In the genomic region with DNA sequence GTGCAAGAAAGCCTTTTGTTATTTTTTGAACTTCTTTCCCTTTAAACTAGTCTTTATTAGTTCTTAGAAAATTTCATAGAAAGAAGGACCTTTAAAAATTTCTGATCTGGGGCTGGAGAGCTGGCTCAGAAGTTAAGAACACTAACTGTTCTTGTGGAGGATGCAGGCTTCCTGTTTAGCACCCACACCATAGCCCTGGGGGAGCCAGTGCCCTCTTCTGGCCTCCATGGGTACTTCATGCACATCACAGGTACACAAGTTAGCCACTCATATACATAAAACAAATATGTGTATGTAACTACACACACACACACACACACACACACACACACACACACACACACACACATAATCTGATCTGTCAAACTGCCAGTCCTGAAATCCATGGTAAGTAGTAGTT, we compare ENCODE assay signal across 8 mouse cellular contexts. TPM values are rescaled to one million over a fixed set of nuclear protein-coding genes. Genes with fewer than 3 reads are reported as not detected.
DNase-seq lines count a peak whose midpoint lies in the region; ATAC-seq and TF ChIP-seq lines count a peak whose summit lies in the region.

No protein-coding gene starts in this region.

- no peaks in the 10 kb centered on the region for H3K27me3 ChIP-seq in kidney, adult 2 months (replicated peaks; ENCODE audit: control insufficient read depth, insufficient read depth, low read length)
- H3K27me3 ChIP-seq in kidney, embryonic 16.5 days (ENCODE audit: insufficient read depth, low read length), result no peaks in the 10 kb centered on the region
- no peaks in the 10 kb centered on the region for H3K27me3 ChIP-seq in CH12.LX (replicated peaks)
- no peaks in the 10 kb centered on the region for H3K27me3 ChIP-seq in lung, embryonic 14.5 days (ENCODE audit: insufficient read depth, low read length)
- H3K27me3 ChIP-seq in thymus, adult 2 months (ENCODE audit: control insufficient read depth, insufficient read depth, low read length), result no peaks in the 10 kb centered on the region

- TF ChIP-seq RAD21 in CH12.LX (IDR thresholded peaks at IDR 0.05; ENCODE audit: low read depth, low read length), result peak; percentile 62

- no peak for TF ChIP-seq EP300 in CH12.LX (IDR thresholded peaks at IDR 0.05; ENCODE audit: low read length)

- dilution Hi-C loops in CH12.LX (cut with MboI; ENCODE audit: extremely low pct_ligation_motif_present, extremely low pct_unique_long_range_greater_than_20kb, low sequenced_read_pairs), result no loop called here

- H3K4me2 ChIP-seq in kidney, embryonic 16.5 days (replicated peaks; ENCODE audit: low read depth, low read length), result no peak overlapping the region
- H3K4me2 ChIP-seq in CH12.LX (ENCODE audit: insufficient read depth, low read depth, poor library complexity, severe bottlenecking), result no peak overlapping the region
- no peak overlapping the region for H3K4me2 ChIP-seq in lung, embryonic 14.5 days

- no peaks in the 10 kb centered on the region for H3K79me2 ChIP-seq in CH12.LX (replicated peaks; ENCODE audit: control insufficient read depth, extremely low read depth, insufficient read depth, poor library complexity, severe bottlenecking)

- TF ChIP-seq CTCF in kidney, adult 2 months (conservative IDR thresholded peaks at IDR 0.05; ENCODE audit: insufficient read depth, insufficient read length, low read depth, low read length), result peak; percentile 73
- TF ChIP-seq CTCF in CH12.LX (conservative IDR thresholded peaks at IDR 0.05 in 1 of 2, IDR thresholded peaks at IDR 0.05 in 1 of 2; ENCODE audit: low read depth in 2 of 2, low read length in 2 of 2), result peak; percentile 54 to 79
- TF ChIP-seq CTCF in lung, embryonic 14.5 days (IDR thresholded peaks at IDR 0.05; ENCODE audit: low read depth), result peak; percentile 66
- no peak for TF ChIP-seq CTCF in thymus, adult 2 months (IDR thresholded peaks at IDR 0.05; ENCODE audit: borderline replicate concordance, control insufficient read depth, extremely low read depth, insufficient read depth, low read length, poor library complexity)

- no peak overlapping the region for H3K27ac ChIP-seq in kidney, adult 2 months (ENCODE audit: insufficient read depth, low read depth, low read length)
- no peak overlapping the region for H3K27ac ChIP-seq in kidney, embryonic 16.5 days (ENCODE audit: low read length)
- no peak overlapping the region for H3K27ac ChIP-seq in CH12.LX (ENCODE audit: insufficient read depth, low read depth)
- H3K27ac ChIP-seq in lung, embryonic 14.5 days (ENCODE audit: low read depth), result no peak overlapping the region
- no peak overlapping the region for H3K27ac ChIP-seq in thymus, adult 2 months (ENCODE audit: control insufficient read depth, insufficient read depth, low read length)

- no peaks in the 10 kb centered on the region for H3K4me1 ChIP-seq in kidney, adult 2 months (ENCODE audit: control insufficient read depth, insufficient read depth, low read length)
- no peaks in the 10 kb centered on the region for H3K4me1 ChIP-seq in kidney, embryonic 16.5 days (ENCODE audit: insufficient read depth, low read length)
- H3K4me1 ChIP-seq in CH12.LX (ENCODE audit: control insufficient read depth in 1 of 2, insufficient read depth in 2 of 2), result peaks cover 0 to 6% of the 10 kb centered on the region in 2 experiments; a peak in 1 of 4 replicates
- H3K4me1 ChIP-seq in lung, embryonic 14.5 days (ENCODE audit: insufficient read depth), result no peaks in the 10 kb centered on the region
- H3K4me1 ChIP-seq in thymus, adult 2 months (replicated peaks; ENCODE audit: control insufficient read depth, insufficient read depth, low read length), result no peaks in the 10 kb centered on the region

- in situ Hi-C loops in CH12.LX (cut with MboI; ENCODE audit: low pct_ligation_motif_present, low pct_unique_long_range_greater_than_20kb, low sequenced_read_pairs), result no loop called here

- no peak overlapping the region for H3K9ac ChIP-seq in kidney, embryonic 16.5 days (replicated peaks; ENCODE audit: low read length)
- no peak overlapping the region for H3K9ac ChIP-seq in CH12.LX (ENCODE audit: insufficient read depth, low read depth)
- H3K9ac ChIP-seq in lung, embryonic 14.5 days, result no peak overlapping the region

- H3K4me3 ChIP-seq in kidney, adult 2 months (ENCODE audit: insufficient read depth, low read depth, low read length), result no peak overlapping the region
- no peak overlapping the region for H3K4me3 ChIP-seq in kidney, embryonic 16.5 days (ENCODE audit: low read length)
- no peak overlapping the region for H3K4me3 ChIP-seq in CH12.LX (replicated peaks in 1 of 3; ENCODE audit: low read depth in 2 of 3, low read length in 2 of 3, poor library complexity in 1 of 3)
- H3K4me3 ChIP-seq in lung, embryonic 14.5 days (ENCODE audit: low read depth, low read length), result no peak overlapping the region
- no peak overlapping the region for H3K4me3 ChIP-seq in thymus, adult 2 months (ENCODE audit: control insufficient read depth, insufficient read depth, low read length)

- H3K9me3 ChIP-seq in kidney, embryonic 16.5 days (ENCODE audit: low read length), result no peaks in the 10 kb centered on the region
- H3K9me3 ChIP-seq in CH12.LX (replicated peaks; ENCODE audit: low read length), result no peaks in the 10 kb centered on the region
- no peaks in the 10 kb centered on the region for H3K9me3 ChIP-seq in lung, embryonic 14.5 days (ENCODE audit: low read depth, low read length)

- H3K36me3 ChIP-seq in kidney, adult 2 months (ENCODE audit: control insufficient read depth, insufficient read depth, low read length), result no peaks in the 10 kb centered on the region
- peaks cover 5% of the 10 kb centered on the region for H3K36me3 ChIP-seq in kidney, embryonic 16.5 days (ENCODE audit: insufficient read depth, low read length)
- peaks cover 7 to 28% of the 10 kb centered on the region in 2 experiments for H3K36me3 ChIP-seq in CH12.LX (replicated peaks in 1 of 2; ENCODE audit: control insufficient read depth in 1 of 2, insufficient read depth in 1 of 2, low read length in 1 of 2)
- H3K36me3 ChIP-seq in lung, embryonic 14.5 days (ENCODE audit: insufficient read depth), result peaks cover 6% of the 10 kb centered on the region; the same call in 1 of the 2 replicates
- H3K36me3 ChIP-seq in thymus, adult 2 months (ENCODE audit: control insufficient read depth, insufficient read depth, low read length), result peaks cover 10% of the 10 kb centered on the region

- peak; percentile 62 for DNase-seq in kidney, adult 2 months
- DNase-seq in CH12.LX (ENCODE audit: extremely low read depth), result peak; percentile 58
- peak; percentile 30 to 53 for DNase-seq in adrenal gland, adult 18-20 months (ENCODE audit: low spot score in 2 of 2)
- DNase-seq in gastrocnemius, postnatal 10 days, result peak; percentile 55
- DNase-seq in lung, embryonic 14.5 days, result peak; percentile 50
- peak; percentile 76 for DNase-seq in thymus, adult 2 months
- no peak for DNase-seq in ovary, adult 18-20 months (ENCODE audit: low spot score)

- TF ChIP-seq POLR2A in kidney, adult 2 months (IDR thresholded peaks at IDR 0.05; ENCODE audit: low read depth, low read length), result no peak
- TF ChIP-seq POLR2A in CH12.LX (IDR thresholded peaks at IDR 0.05; ENCODE audit: low read depth, low read length), result no peak
- TF ChIP-seq POLR2A in thymus, adult 2 months (IDR thresholded peaks at IDR 0.05; ENCODE audit: control insufficient read depth, extremely low read depth, insufficient read depth, low read length, poor library complexity), result no peak

- no peak for ATAC-seq in kidney, embryonic 16.5 days (ENCODE audit: low FRiP score, low TSS enrichment)
- no peak for ATAC-seq in lung, embryonic 14.5 days (ENCODE audit: insufficient read depth)

TF ChIP-seq in CH12.LX, 34 proteins besides CTCF, POLR2A, EP300 and RAD21:
- TF ChIP-seq ELF1 (IDR thresholded peaks at IDR 0.05; ENCODE audit: low read depth, low read length) (peak; percentile 43; the same call in 1 of the 2 replicates), SMC3 (IDR thresholded peaks at IDR 0.05; ENCODE audit: low read depth, low read length) (peak; percentile 83), HCFC1 (IDR thresholded peaks at IDR 0.05; ENCODE audit: low read depth, low read length) (no peak), ZKSCAN1 (IDR thresholded peaks at IDR 0.05; ENCODE audit: borderline replicate concordance, low read depth, low read length) (no peak)

RNA-seq across cellular contexts. Expression of gene Syt16, which starts 7.9 kb away (rescaled TPM):
- polyA plus RNA-seq in kidney, adult 2 months (2012; rRNA removed), result 0.02 and 0.04 TPM in 2 replicates
- 1.1 and 1.4 TPM in 2 replicates for polyA plus RNA-seq in kidney, embryonic 16.5 days (2015; fragmentation: Nextera tagmentation; extraction: Ambion mirVana)
- total RNA-seq in CH12.LX (2012; rRNA removed), result not detected in 2 replicates
- 0.05 TPM in 2 replicates for total RNA-seq in CH12.LX (2014; rRNA removed)
- not detected in 2 replicates for polyA plus RNA-seq in CH12.LX (2012; ENCODE audit: insufficient read length, low read depth)
- total RNA-seq in adrenal gland, adult 18-20 months (2021), result under 1 TPM; 0.30 to 0.32 TPM
- total RNA-seq in gastrocnemius, postnatal 10 days (2021), result under 1 TPM; 0.09 to 0.16 TPM
- 0.42 and 1.6 TPM in 2 replicates for polyA plus RNA-seq in lung, embryonic 14.5 days (2014; fragmentation: Nextera tagmentation; extraction: Ambion mirVana)
- 0.06 TPM in 1 of 2 replicates, not detected in the other for polyA plus RNA-seq in thymus, adult 2 months (2012; rRNA removed)

RNA-seq across cellular contexts. Expression of gene Snapc1, which starts 25.3 kb away (rescaled TPM):
- polyA plus RNA-seq in kidney, adult 2 months (2012; rRNA removed), result 8.2 and 9.2 TPM in 2 replicates
- polyA plus RNA-seq in kidney, embryonic 16.5 days (2015; fragmentation: Nextera tagmentation; extraction: Ambion mirVana), result 22.3 and 22.8 TPM in 2 replicates
- 9.7 and 13.3 TPM in 2 replicates for total RNA-seq in CH12.LX (2012; rRNA removed)
- total RNA-seq in CH12.LX (2014; rRNA removed), result 7.7 TPM in 2 replicates
- polyA plus RNA-seq in CH12.LX (2012; ENCODE audit: insufficient read length, low read depth), result 19.7 and 24.0 TPM in 2 replicates
- 10 to 100 TPM; 22.6 to 25.0 TPM for total RNA-seq in adrenal gland, adult 18-20 months (2021)
- total RNA-seq in gastrocnemius, postnatal 10 days (2021), result 1 to 10 TPM; 5.3 to 8.2 TPM
- 18.6 and 23.2 TPM in 2 replicates for polyA plus RNA-seq in lung, embryonic 14.5 days (2014; fragmentation: Nextera tagmentation; extraction: Ambion mirVana)
- 9.3 and 9.9 TPM in 2 replicates for polyA plus RNA-seq in thymus, adult 2 months (2012; rRNA removed)

RNA-seq across cellular contexts. Expression of gene Gm49321, which starts 52.1 kb away (rescaled TPM):
- polyA plus RNA-seq in kidney, adult 2 months (2012; rRNA removed), result not detected in 2 replicates
- 13.1 and 14.8 TPM in 2 replicates for polyA plus RNA-seq in kidney, embryonic 16.5 days (2015; fragmentation: Nextera tagmentation; extraction: Ambion mirVana)
- total RNA-seq in CH12.LX (2012; rRNA removed) (1.2 TPM in 1 of 2 replicates, not detected in the other), CH12.LX (2014; rRNA removed) (not detected in 2 replicates)
- polyA plus RNA-seq in CH12.LX (2012; ENCODE audit: insufficient read length, low read depth), result 3.0 TPM in 1 of 2 replicates, not detected in the other
- total RNA-seq in adrenal gland, adult 18-20 months (2021), result 1 to 10 TPM; 6.5 to 9.2 TPM
- total RNA-seq in gastrocnemius, postnatal 10 days (2021), result 1 to 10 TPM; 1.3 to 3.4 TPM
- polyA plus RNA-seq in lung, embryonic 14.5 days (2014; fragmentation: Nextera tagmentation; extraction: Ambion mirVana), result 6.2 and 10.7 TPM in 2 replicates
- not detected in 2 replicates for polyA plus RNA-seq in thymus, adult 2 months (2012; rRNA removed)
